Mouse (Mus musculus) embryonic facial prominence, embryonic 11.5 days (tissue): Measurements from ENCODE around the gene Kcnq1. TPM values are rescaled to one million over a fixed set of nuclear protein-coding genes. Genes with fewer than 3 reads are reported as not detected.

ENCODE experiments used
- ATAC-seq: fragments of 200-750 bp; cut with Nextera tagmentation; replicated peaks from 2 replicates; pipeline ENCODE4 v1.8.0; 2017; ENCODE audit warnings: low read depth; ENCODE audit not compliant: insufficient number of reproducible peaks, low FRiP score, low TSS enrichment
- DNase-seq: peaks from one replicate; pipeline ENCODE4 v3.0.0-alpha.2; 2015; ENCODE audit warnings: low spot score
- H3K27ac ChIP-seq: fragments of 300-500 bp; sonication (generic); replicated peaks from 2 replicates; pipeline ENCODE4 v1.5.1; 2014; ENCODE audit warnings: mild to moderate bottlenecking, low read depth, low read length, control low read depth
- H3K27me3 ChIP-seq: fragments of 300-500 bp; sonication (generic); 2 replicates; pipeline ENCODE4 v1.6.1; 2014; ENCODE audit warnings: mild to moderate bottlenecking, low read length, moderate library complexity, mixed read lengths; ENCODE audit not compliant: control insufficient read depth, insufficient read depth
- H3K36me3 ChIP-seq: fragments of 300-500 bp; sonication (generic); replicated peaks from 2 replicates; pipeline ENCODE4 v1.6.1; 2014; ENCODE audit warnings: low read depth, mild to moderate bottlenecking, low read length, moderate library complexity, mixed read lengths; ENCODE audit not compliant: control insufficient read depth, insufficient read depth
- H3K4me1 ChIP-seq: fragments of 300-500 bp; sonication (generic); 2 replicates; pipeline ENCODE4 v1.6.1; 2014; ENCODE audit warnings: low read length, mixed read lengths; ENCODE audit not compliant: control insufficient read depth, insufficient read depth
- H3K4me2 ChIP-seq: fragments of 300-500 bp; sonication (generic); 2 replicates; pipeline ENCODE4 v1.6.1; 2014; ENCODE audit warnings: low read depth, mild to moderate bottlenecking, control low read depth, low read length, moderate library complexity
- H3K4me3 ChIP-seq: fragments of 300-500 bp; sonication (generic); 2 replicates; pipeline ENCODE4 v1.5.1; 2014; ENCODE audit warnings: low read depth, low read length, control low read depth
- H3K9ac ChIP-seq: fragments of 300-500 bp; sonication (generic); replicated peaks from 2 replicates; pipeline ENCODE4 v1.6.1; 2014; ENCODE audit warnings: mild to moderate bottlenecking, control low read depth, low read length
- H3K9me3 ChIP-seq: fragments of 300-500 bp; sonication (generic); replicated peaks from 2 replicates; pipeline ENCODE4 v1.6.1; 2016; ENCODE audit warnings: mild to moderate bottlenecking, low read length, inconsistent platforms, mixed read lengths; ENCODE audit not compliant: control insufficient read depth
- WGBS: fragments of 180-500 bp; shearing (Covaris S2); extraction: QIAGEN DNeasy Blood & Tissue Kit; methylation state at CpG from one replicate; pipeline ENCODE4 v1.1.7; 2014; 5-methylcytosine and 5-hydroxymethylcytosine counted together
- polyA plus RNA-seq: library from polyadenylated mRNA; unstranded; fragments of >200 nt; fragmentation: Nextera tagmentation; extraction: Ambion mirVana; gene quantifications from 2 replicates; pipeline ENCODE4 v1.2.1, GENCODE M21; 2014

Kcnq1 gene
- polyA plus RNA-seq, 1 experiment from 2014 or later: 0.81 TPM

GRCm38 (mm10) chr7:143355831-143356230 lies 249.7 kb downstream of the Kcnq1 start:
- no peak overlapping the region for H3K27ac ChIP-seq
- no peak overlapping the region for H3K9ac ChIP-seq
- H3K4me1 ChIP-seq: no peaks in the 10 kb centered on the region
- 57% methylated on average over 5 of the region's 5 CpGs for WGBS
- DNase-seq: peak; percentile 22
- H3K9me3 ChIP-seq: no peaks in the 10 kb centered on the region
- H3K27me3 ChIP-seq: no peaks in the 10 kb centered on the region
- ATAC-seq: no peak
- no peak overlapping the region for H3K4me3 ChIP-seq
- H3K36me3 ChIP-seq: no peaks in the 10 kb centered on the region
- no peak overlapping the region for H3K4me2 ChIP-seq

- 68% methylated on average over 1 of the region's 1 CpGs for WGBS
- H3K4me1 ChIP-seq: no peaks in the 10 kb centered on the region
- no peaks in the 10 kb centered on the region for H3K9me3 ChIP-seq
- ATAC-seq (no peak), DNase-seq (no peak)
- no peak overlapping the region for H3K4me2 ChIP-seq
- H3K9ac ChIP-seq: no peak overlapping the region
- no peaks in the 10 kb centered on the region for H3K27me3 ChIP-seq
- H3K4me3 ChIP-seq: no peak overlapping the region
- H3K36me3 ChIP-seq: no peaks in the 10 kb centered on the region
- no peak overlapping the region for H3K27ac ChIP-seq
These were observed 250.9 kb downstream of the Kcnq1 start for GRCm38 (mm10) chr7:143357109-143357508.

GRCm38 (mm10) chr7:143357831-143358230 lies 251.7 kb downstream of the Kcnq1 start:
- no peak overlapping the region for H3K27ac ChIP-seq
- DNase-seq (no peak), ATAC-seq (no peak)
- H3K4me1 ChIP-seq: no peaks in the 10 kb centered on the region
- H3K36me3 ChIP-seq: no peaks in the 10 kb centered on the region
- no peak overlapping the region for H3K4me2 ChIP-seq
- H3K9ac ChIP-seq: no peak overlapping the region
- H3K9me3 ChIP-seq: no peaks in the 10 kb centered on the region
- 81% methylated on average over 4 of the region's 4 CpGs for WGBS
- no peak overlapping the region for H3K4me3 ChIP-seq
- H3K27me3 ChIP-seq: no peaks in the 10 kb centered on the region

- H3K4me3 ChIP-seq: no peak overlapping the region
- H3K4me1 ChIP-seq: no peaks in the 10 kb centered on the region
- no peak for DNase-seq
- no peak overlapping the region for H3K9ac ChIP-seq
- H3K9me3 ChIP-seq: no peaks in the 10 kb centered on the region
- 75% methylated on average over 1 of the region's 1 CpGs for WGBS
- H3K27ac ChIP-seq: no peak overlapping the region
- H3K27me3 ChIP-seq: no peaks in the 10 kb centered on the region
- ATAC-seq: no peak
- H3K4me2 ChIP-seq: no peak overlapping the region
- no peaks in the 10 kb centered on the region for H3K36me3 ChIP-seq
These were observed 253.6 kb downstream of the Kcnq1 start for GRCm38 (mm10) chr7:143359762-143360161.

GRCm38 (mm10) chr7:143360776-143361175 lies 254.6 kb downstream of the Kcnq1 start:
- Histone ChIP-seq H3K4me3 (no peak overlapping the region), H3K4me2 (no peak overlapping the region), H3K36me3 (no peaks in the 10 kb centered on the region), H3K9ac (no peak overlapping the region), H3K27me3 (no peaks in the 10 kb centered on the region), H3K27ac (no peak overlapping the region), H3K9me3 (no peaks in the 10 kb centered on the region), H3K4me1 (no peaks in the 10 kb centered on the region)
- 68% methylated on average over 5 of the region's 5 CpGs for WGBS
- DNase-seq (no peak), ATAC-seq (no peak)

GRCm38 (mm10) chr7:143364092-143364832 lies 258.1 kb downstream of the Kcnq1 start:
- Histone ChIP-seq H3K4me1 (no peaks in the 10 kb centered on the region), H3K9ac (no peak overlapping the region), H3K27ac (no peak overlapping the region), H3K9me3 (no peaks in the 10 kb centered on the region), H3K4me3 (no peak overlapping the region), H3K36me3 (no peaks in the 10 kb centered on the region), H3K27me3 (no peaks in the 10 kb centered on the region), H3K4me2 (no peak overlapping the region)
- DNase-seq (no peak), ATAC-seq (no peak)
- 95% methylated on average over 7 of the region's 7 CpGs for WGBS

- H3K27me3 ChIP-seq: no peaks in the 10 kb centered on the region
- no peak for ATAC-seq
- WGBS: 78% methylated on average over 8 of the region's 8 CpGs
These were observed 259.0 kb downstream of the Kcnq1 start for GRCm38 (mm10) chr7:143364969-143365839.

More at GRCm38 (mm10) chr7:143364969-143365839, 259.0 kb downstream of the Kcnq1 start:
- H3K4me2 ChIP-seq: no peak overlapping the region
- no peak for DNase-seq
- no peak overlapping the region for H3K9ac ChIP-seq
- no peak overlapping the region for H3K4me3 ChIP-seq
- no peaks in the 10 kb centered on the region for H3K36me3 ChIP-seq
- no peaks in the 10 kb centered on the region for H3K9me3 ChIP-seq
- no peaks in the 10 kb centered on the region for H3K4me1 ChIP-seq
- H3K27ac ChIP-seq: no peak overlapping the region
